Mouse (Mus musculus) MEL (cell line): ENCODE data around the gene Asb1.

Experiments used
- CTCF ChIP-seq, 3 experiments: IDR thresholded peaks in 2 of 3; conservative IDR thresholded peaks in 1 of 3; 2 replicates each; pipeline ENCODE4 v1.5.1; 2011 to 2012; ENCODE audit warnings: low read length in 3 of 3, low read depth in 2 of 3, mild to moderate bottlenecking in 2 of 3, improper control_type of control experiment in 1 of 3, inconsistent platforms in 1 of 3, mixed read lengths in 1 of 3, moderate library complexity in 1 of 3; ENCODE audit not compliant: control insufficient read depth in 1 of 3, insufficient read depth in 1 of 3, poor library complexity in 1 of 3, severe bottlenecking in 1 of 3
- KAT2A ChIP-seq: conservative IDR thresholded peaks from 2 replicates; pipeline ENCODE4 v1.6.1; 2012; ENCODE audit warnings: low read depth, low read length, improper control_type of control experiment, inconsistent platforms
- POLR2A ChIP-seq, 2 experiments: IDR thresholded peaks; 2 replicates each; pipeline ENCODE4 v1.6.1; 2011 to 2012; ENCODE audit warnings: low read length in 2 of 2, mild to moderate bottlenecking in 2 of 2, control low read depth in 1 of 2, improper control_type of control experiment in 1 of 2, low read depth in 1 of 2, moderate library complexity in 1 of 2; ENCODE audit not compliant: control insufficient read depth in 1 of 2, insufficient read depth in 1 of 2, poor library complexity in 1 of 2

DNA sequence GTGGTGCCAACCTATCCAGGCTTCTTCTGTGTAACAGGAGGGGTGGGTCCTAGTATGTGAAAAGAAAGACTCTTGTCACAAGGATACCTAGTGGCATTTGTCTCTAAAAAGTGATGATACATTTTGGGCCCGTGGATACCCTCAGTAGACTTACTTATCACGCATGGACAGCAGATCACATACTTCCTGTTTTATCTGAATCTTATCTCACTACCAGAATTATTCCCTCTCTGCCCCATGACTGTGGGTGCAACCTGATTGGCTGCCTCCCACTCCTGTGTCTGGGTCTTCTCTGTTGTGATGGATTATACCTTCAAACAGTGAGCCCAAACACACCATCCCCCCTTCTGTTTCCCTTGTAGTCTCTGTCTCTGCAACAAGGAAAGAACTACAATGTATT lies 40.2 kb downstream of the Asb1 start:
- TF ChIP-seq CTCF (IDR thresholded peaks at IDR 0.05 in 2 of 3, conservative IDR thresholded peaks at IDR 0.05 in 1 of 3; ENCODE audit: control insufficient read depth in 1 of 3, insufficient read depth in 1 of 3, low read depth in 2 of 3, low read length in 3 of 3, poor library complexity in 1 of 3, severe bottlenecking in 1 of 3): no peak
- TF ChIP-seq KAT2A: no peak
- TF ChIP-seq POLR2A (IDR thresholded peaks at IDR 0.05; ENCODE audit: control insufficient read depth in 1 of 2, insufficient read depth in 1 of 2, low read depth in 1 of 2, low read length in 2 of 2, poor library complexity in 1 of 2): no peak
